Mouse (Mus musculus) ES-E14 (cell line): ENCODE results near the gene 4933406M09Rik.

ENCODE experiments used
- CHD2 ChIP-seq: IDR thresholded peaks from 2 replicates; pipeline ENCODE4 v1.6.1; 2014; ENCODE audit warnings: mild to moderate bottlenecking, low read depth, low read length, inconsistent platforms
- ZC3H11A ChIP-seq: IDR thresholded peaks from 2 replicates; pipeline ENCODE4 v1.6.1; 2012; ENCODE audit warnings: low read depth, mild to moderate bottlenecking, inconsistent platforms, low read length, borderline replicate concordance

DNA sequence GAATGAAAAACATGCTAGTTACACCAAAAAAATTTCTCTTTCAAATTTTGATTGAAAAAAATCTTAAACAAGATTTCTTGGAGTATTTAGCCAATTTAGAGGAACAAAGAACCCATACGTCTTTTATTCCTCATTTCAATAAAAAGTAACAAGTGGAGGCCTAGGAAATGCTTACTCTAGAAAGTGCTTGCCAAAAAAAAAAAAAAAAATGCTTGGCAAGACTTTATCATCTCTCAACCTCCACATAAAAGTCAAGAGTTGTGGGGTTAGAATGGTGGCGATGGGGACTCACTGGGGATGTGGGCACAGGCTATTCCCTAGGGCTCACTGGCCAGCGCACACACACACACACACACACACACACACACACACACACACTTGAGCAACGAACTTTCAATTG is 22.5 kb upstream of the 4933406M09Rik start:
- no peak for TF ChIP-seq CHD2
- TF ChIP-seq ZC3H11A = no peak
